Mouse (Mus musculus): ENCODE results near the gene Evc.

DNA sequence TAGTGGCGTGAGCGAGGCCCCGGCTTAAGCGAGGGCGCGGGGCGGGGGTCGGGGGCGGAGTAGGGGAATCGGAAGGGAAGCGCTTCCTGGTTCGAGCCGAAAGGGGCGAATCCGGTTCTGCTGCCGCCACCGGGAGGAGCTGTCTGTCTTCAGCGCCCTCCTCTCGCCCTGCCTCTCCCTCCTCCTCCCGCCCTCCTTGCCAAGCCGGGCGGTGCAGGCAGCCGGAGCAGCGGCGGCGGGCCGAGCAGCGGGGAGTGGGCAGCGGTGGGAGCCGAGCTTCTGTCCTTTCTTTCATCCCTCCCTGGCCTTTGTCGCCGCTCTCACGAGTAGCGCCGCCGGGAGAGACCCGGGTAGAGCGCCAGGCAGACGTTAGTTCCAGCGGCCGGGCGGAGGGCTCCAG is 91.0 kb downstream of the Evc start:
- TF ChIP-seq CTCF (IDR thresholded peaks at IDR 0.05; ENCODE audit: low read depth, low read length): no peak
- TF ChIP-seq POLR2A (IDR thresholded peaks at IDR 0.05; ENCODE audit: insufficient read depth, low read length): no peak
- 0 out of 2 replicates have a peak, but pooled peaks have one; percentile 5 for TF ChIP-seq EP300 (IDR thresholded peaks at IDR 0.05; ENCODE audit: insufficient read depth, low read depth, low read length)

Data from ES-Bruce4 (cell line).